Mouse (Mus musculus) lung, adult 2 months (tissue): ENCODE results near the gene Tas1r2.

ENCODE experiments used
- CTCF ChIP-seq: fragments of 200-500 bp; IDR thresholded peaks from 2 replicates; pipeline ENCODE4 v1.5.1; 2011; ENCODE audit warnings: mild to moderate bottlenecking, low read length, control low read depth; ENCODE audit not compliant: insufficient read depth
- POLR2A ChIP-seq: fragments of 200-500 bp; IDR thresholded peaks from 2 replicates; pipeline ENCODE4 v1.6.1; 2011; ENCODE audit warnings: low read depth, mild to moderate bottlenecking, control low read depth, low read length, borderline replicate concordance; ENCODE audit errors: extremely low read depth

DNA sequence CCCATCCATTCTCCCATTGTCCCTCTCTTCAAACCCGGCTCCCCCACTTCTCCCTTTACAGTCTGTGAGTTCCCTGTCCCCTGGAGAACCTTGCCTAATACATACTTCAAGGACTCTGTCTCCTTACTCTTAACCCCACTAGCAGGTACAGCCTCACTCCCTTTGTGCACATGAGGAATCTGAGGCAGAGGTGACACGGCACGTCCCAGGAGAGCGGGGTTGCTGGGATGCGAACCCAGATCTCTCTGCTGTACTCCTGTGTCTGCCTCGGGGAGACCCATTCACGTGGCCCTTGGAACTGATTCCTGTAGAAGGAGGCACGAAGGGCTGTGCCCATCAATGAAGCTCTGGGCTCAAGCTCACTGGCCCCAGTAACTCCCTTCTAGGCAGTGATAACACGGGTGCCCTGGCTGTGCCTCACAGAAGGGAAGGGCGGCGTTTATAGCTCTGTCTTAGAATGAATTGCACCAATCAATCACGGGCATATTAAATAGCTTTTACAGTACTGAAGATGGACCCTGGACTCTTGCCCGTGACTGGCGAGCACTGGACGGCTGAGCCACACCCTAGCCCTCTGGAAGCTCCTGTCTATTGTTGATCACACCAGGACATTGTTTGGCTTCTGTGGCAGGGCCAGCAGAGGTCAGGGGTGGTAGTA is 3.1 kb upstream of the Tas1r2 start:
- TF ChIP-seq CTCF (no peak), POLR2A (no peak)
